Mouse (Mus musculus): ENCODE data around the gene Muc5b.
A peak's percentile ranks its signal among the peaks of the same experiment; 100 is the strongest.
"Not testable (repeated sequence)": the region's sequence is repeated elsewhere in the genome, so short reads cannot be mapped to it uniquely, and the experiment has no call there.

Muc5b gene

DNA sequence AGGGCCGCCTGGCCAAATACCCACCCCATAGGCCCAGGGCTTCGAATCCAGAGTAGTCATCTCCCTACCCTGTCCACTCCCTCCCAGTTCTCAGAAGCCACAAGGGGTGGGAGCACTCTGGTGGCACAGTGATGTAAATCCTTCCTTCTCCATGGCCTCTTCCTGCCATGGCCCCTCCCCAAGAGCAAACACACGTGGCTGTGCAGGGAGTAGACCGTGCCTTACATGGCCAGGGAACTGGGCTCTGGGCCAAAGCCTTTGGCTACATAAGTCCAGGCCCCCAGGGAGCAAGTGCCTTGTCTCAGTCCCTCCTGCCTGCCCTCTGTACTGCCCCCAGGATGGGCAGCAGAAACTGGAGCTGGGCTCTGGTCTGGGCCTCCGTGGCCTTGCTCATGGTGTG lies at the start of gene Muc5b:
Gene Muc5b (plus strand): TSS at position 292 of the 400 bp plus-strand sequence.
- DNase-seq (ENCODE audit: low read depth), result no peak

DNA sequence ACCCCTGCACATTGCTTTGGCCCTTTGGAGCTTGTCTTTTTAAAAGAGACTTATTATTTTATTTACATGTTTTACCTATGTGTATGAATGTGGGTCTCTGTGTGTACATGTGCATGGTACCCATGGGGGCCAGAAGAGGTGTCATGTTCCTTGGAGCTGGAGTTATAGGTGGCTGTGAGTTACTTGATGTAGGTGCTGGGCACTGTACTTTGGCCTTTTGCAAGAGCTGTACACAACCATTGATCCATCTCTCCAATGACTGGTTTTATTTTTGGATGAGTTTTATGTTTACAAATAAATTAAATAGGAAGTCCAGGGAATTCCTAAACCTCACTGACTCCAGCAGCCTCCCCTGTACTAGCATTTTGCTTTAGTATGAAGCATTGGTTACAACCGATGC lies 44.6 kb upstream of the Muc5b start:
- DNase-seq (ENCODE audit: low read depth), result no peak

DNA sequence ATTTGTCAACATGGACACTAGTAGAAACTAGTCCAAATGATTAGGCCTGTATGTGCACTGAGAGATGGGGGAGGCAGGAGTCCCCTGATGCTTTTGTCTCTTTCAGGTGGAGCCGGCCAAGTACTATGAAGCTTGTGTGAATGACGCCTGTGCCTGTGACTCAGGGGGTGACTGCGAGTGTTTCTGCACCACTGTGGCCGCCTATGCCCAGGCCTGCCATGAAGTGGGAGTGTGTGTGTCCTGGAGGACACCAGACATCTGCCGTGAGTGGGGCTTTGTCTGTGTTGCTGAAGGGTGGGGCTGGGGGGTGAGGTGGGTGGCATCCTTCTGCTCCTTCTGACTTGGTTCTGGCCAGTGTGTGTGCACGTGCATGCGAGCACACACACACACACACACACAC lies 35.7 kb upstream of the Muc5b start:
- no peak for DNase-seq (ENCODE audit: low read depth)

- DNase-seq (ENCODE audit: low read depth), result no peak
Measured at GRCm38 (mm10) chr7:141805384-141805783, 33.5 kb upstream of the Muc5b start.

- not testable (repeated sequence) for DNase-seq (ENCODE audit: low read depth)
Measured at GRCm38 (mm10) chr7:141807823-141808222, 31.0 kb upstream of the Muc5b start.

GRCm38 (mm10) chr7:141809933-141810332 lies 28.9 kb upstream of the Muc5b start:
- not testable (repeated sequence) for DNase-seq (ENCODE audit: low read depth)

DNA sequence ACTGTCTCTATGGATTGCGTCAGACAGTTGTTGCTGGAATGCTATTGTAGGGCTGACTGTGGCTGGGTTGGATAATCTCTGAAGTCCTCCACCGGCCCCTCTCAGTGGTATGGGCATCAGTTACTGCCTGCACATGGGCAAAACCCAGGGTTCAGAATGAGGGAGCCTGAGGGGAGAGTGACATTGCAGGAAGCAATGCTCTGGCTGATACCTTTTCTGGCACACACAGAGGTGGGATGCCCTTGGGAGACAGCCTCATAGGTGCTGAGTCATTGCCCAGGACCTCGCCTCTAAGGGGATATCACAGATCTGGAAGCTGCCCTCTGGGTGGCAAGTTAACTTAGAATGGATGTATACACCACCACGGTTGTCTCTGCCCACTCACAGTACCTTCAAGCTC lies 25.5 kb upstream of the Muc5b start:
- DNase-seq (ENCODE audit: low read depth), result no peak

GRCm38 (mm10) chr7:141815361-141815760 lies 23.5 kb upstream of the Muc5b start:
- DNase-seq (ENCODE audit: low read depth), result no peak

DNA sequence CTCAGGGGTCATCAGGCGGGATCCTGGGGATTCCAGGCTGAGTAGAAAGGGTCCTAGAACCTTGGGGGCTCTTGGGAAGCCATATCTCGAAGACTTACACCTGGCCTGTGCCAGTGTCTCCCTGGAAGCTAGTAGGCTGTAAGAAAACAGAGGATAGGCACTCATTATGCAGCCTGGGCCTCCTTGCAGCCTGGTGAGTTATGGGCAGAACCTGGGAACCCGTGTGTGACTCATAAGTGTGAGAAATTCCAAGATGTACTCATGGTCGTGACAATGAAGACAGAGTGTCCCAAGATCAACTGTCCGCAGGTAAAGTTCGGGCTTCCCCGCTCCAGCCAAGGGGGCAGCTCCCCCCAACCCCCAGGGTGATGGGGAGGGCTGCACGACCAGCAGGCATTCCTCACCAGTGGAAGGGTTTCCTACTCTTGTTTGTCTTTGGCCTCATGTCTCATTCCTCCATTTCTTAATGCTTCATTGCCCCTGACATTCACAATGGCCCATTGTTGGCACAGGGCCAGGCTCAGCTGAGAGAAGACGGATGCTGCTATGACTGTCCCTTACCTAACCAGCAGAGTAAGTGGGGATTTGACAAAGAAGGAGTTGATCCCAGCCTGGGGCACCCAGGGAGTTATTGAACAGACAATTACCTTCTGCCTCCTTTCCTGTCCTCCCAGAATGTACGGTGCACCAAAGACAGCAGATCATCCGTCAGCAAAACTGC lies 21.4 kb upstream of the Muc5b start:
- DNase-seq (ENCODE audit: low read depth), result no peak

DNA sequence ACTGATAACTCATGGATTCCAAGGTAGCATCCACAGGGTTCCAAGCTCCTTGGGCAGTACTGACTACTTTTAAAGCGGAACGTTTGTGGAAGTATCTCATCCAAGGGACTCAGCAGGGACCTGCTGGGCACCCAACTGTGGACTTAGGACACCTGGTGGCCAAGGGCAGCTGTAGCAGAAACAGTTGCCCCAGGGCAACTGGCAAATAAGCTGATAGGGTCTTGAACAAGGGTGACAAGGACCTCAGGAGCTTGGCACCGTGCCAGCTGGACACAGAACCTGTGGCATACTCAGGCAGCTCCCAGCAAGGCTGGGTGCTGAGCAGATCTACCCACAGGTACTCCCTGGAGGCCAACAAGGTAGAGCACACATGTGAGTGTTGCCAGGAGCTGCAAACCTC lies 20.6 kb upstream of the Muc5b start:
- DNase-seq (ENCODE audit: low read depth), result no peak

DNA sequence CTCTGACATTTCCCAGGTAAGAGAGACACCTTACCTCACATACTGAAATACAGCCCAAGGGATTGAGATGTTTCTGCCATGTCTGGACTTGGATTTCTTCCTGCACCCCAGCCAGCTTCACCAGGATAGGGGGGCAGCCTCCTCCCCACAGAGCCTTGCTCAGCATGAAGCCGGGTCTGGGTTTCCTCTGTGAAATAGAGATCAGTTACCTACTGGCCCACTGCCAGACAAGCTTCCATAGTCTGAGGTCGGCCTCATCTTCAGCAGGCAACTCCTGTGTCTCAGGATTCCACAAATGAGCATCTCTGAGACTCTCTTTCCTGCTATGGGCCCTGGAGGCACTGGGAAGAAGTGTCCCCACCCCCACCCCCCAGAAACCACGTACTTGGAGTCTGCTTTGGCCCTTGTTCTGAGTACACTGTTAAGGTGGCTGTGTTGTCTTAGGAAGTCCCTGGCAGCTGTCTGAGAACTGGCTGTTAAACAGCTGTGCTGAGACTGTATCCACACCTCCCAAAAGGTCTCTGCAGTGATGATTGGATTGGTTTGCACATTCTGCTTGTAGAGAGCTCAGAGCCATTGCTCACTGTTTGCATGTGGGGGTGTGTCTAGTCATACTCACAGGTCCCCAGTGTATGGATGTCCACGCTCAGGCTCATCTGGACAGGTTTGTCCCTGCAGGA lies 16.1 kb upstream of the Muc5b start:
- DNase-seq (ENCODE audit: low read depth), result no peak

- DNase-seq (ENCODE audit: low read depth), result no peak
Measured at GRCm38 (mm10) chr7:141823699-141824098, 15.2 kb upstream of the Muc5b start.

- DNase-seq (ENCODE audit: low read depth), result no peak
Measured at GRCm38 (mm10) chr7:141824398-141824797, 14.5 kb upstream of the Muc5b start.

DNA sequence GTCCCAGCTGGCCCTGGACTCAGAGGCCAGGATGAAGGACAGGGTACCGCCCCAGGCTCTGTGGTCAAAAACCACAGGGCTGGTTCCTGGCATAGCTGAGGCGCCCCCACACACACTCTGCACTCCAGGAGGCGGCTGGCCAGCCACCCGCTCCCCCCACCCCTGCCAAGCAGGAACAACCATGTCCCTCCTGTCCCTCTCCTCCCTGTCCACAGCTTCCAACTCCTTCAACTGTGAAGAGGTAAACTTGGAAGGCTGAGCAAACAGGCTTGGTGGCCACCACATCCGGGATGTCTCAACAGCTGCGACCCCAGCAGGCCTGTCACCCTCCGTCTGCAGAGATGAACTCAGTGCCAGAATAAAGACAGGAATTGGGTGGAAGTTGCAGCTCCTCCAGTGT lies 2.9 kb upstream of the Muc5b start:
- no peak for DNase-seq (ENCODE audit: low read depth)

DNA sequence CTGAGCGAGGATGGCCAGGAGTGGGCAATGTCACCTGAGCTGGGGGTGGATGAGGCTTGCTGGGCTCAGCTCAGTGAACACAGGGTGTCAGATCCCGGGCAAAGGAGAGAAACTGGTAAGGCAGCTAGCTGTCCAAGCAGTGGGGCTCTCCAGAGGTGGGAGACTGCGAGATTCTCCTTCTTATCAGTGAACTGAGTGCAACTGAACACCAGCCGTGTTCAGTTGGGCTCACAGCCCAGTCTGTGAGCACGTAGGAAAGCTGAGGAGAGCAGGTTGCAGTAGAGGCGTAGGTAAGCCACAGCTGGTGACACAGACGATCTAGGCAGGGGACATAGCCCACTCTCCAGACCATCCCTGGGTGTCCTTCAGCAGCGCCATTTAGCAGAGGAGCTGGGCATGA lies 2.4 kb upstream of the Muc5b start:
- no peak for DNase-seq (ENCODE audit: low read depth)

GRCm38 (mm10) chr7:141840354-141840753 lies 1.5 kb downstream of the Muc5b start:
- no peak for DNase-seq (ENCODE audit: low read depth)

DNA sequence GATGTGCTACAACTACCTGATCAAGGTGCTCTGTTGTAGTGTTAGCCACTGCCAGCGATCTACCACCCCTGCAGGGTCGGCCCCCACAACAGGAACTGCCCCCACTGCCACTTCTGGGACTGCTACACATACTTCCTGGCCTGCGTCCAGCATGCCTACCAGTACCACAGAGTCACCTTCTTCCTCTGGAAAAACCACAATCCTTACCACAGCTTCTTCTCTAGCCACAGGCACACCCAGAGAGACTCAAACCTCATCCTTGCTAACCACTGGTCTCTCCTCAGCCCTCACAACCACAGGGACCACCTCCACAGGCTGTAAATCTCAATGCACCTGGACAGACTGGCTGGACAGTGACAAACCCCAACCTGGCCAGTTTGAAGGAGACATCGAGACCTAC lies 22.2 kb downstream of the Muc5b start:
- no peak for DNase-seq (ENCODE audit: low read depth)

GRCm38 (mm10) chr7:141869644-141870043 lies 30.8 kb downstream of the Muc5b start:
- DNase-seq (ENCODE audit: low read depth), result no peak

- no peak for DNase-seq (ENCODE audit: low read depth)
Measured at GRCm38 (mm10) chr7:141870553-141870952, 31.7 kb downstream of the Muc5b start.

DNA sequence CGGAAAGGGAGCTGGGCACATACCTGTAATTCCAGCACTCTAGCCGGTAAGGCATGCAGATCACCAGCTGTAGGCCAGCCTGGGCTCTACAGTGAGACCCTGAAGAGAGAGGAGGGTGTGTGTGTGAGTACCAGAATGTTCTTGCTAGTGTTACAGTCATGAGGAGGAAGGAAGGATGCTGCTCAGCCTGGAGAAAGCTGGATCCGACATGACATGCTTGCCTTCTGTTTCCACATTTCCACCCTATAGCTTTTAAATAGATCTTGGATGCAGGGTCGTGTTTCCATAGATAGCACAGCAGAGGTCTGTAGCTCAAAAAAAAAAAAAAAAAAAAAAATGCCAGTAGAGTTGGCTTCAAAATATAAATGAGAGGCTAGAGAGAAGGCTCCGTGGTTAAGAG lies 36.0 kb downstream of the Muc5b start:
- DNase-seq (ENCODE audit: low read depth), result no peak

DNA sequence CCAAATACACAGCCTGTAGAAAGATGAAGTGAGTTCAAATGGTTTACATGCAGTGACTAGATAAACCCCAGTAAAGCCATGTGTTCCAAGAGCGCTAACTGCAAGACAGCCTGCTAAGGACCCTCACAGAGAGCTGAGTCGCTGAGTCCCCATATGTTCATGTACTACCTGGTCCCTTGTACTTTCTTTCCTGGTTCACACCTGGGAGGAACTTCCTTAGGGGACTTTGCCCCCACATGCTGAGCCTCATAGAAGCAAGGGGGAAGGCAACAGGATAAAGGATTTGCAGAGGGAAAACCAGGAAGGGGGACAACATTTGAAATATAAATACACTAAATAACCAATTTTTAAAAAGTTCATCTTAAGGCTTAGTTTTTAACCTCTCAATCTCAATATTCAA lies 39.9 kb downstream of the Muc5b start:
- DNase-seq (ENCODE audit: low read depth), result no peak

DNA sequence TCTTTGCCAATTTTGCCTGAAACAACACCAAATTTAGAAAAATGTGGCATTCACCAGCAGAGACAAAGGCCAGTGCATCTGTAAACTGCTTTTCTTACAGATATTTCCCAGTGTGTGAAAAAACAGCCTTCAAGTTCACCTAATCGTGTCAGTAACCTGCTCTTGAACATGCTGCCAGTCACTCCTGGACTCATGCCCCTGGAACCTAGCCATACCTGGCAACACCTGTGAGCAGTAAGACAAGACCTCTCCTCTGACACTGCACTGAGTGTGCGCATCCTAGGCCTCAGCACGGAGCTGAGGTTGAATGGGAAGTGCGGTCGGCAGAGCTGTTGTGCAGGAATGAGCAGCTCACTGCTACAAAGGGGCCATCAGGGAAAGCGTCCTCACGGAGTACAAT lies 53.3 kb downstream of the Muc5b start:
- DNase-seq (ENCODE audit: low read depth), result no peak

DNA sequence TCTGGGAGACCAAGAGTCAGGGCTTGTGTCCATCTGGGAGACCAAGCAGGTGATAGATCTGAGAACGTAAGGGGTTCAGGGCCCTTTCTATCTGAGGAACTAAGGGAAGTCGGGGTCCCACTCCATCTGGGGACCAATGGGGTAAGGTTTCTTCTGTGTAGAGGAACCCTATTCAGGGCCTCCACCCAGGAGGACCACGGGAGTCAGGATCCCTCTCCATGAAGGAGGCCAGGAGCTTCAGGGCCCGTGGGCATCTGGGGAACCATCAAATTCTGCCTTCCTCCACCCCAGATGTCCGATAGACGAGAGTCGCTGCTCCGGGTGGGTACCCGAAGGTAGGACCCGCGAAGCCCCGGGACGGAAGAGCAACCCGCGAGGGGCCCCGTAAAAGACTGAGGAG lies 63.0 kb downstream of the Muc5b start:
- DNase-seq (ENCODE audit: low read depth), result peak; percentile 14

GRCm38 (mm10) chr7:141902269-141902729 lies 63.4 kb downstream of the Muc5b start:
- peak; percentile 99 for DNase-seq (ENCODE audit: low read depth)

All from c-Kit-positive CD71-positive TER-119-negative erythroid progenitor cells, embryonic 14.5 days (primary cell).